Mouse (Mus musculus) CD8-positive naive resting alpha-beta T cell, adult 2 months (primary cell): Measurements from ENCODE around the gene Rgn.

ENCODE experiments used
- DNase-seq, 2 experiments: peaks; one replicate each; pipeline ENCODE4 v3.0.0; 2022; ENCODE audit warnings: low read depth in 2 of 2, low spot score in 2 of 2

Rgn gene

GRCm38 (mm10) chrX:20549532-20549931 lies at the start of gene Rgn:
Gene Rgn (plus strand): TSS chrX:20549787.
- no peak for DNase-seq

DNA sequence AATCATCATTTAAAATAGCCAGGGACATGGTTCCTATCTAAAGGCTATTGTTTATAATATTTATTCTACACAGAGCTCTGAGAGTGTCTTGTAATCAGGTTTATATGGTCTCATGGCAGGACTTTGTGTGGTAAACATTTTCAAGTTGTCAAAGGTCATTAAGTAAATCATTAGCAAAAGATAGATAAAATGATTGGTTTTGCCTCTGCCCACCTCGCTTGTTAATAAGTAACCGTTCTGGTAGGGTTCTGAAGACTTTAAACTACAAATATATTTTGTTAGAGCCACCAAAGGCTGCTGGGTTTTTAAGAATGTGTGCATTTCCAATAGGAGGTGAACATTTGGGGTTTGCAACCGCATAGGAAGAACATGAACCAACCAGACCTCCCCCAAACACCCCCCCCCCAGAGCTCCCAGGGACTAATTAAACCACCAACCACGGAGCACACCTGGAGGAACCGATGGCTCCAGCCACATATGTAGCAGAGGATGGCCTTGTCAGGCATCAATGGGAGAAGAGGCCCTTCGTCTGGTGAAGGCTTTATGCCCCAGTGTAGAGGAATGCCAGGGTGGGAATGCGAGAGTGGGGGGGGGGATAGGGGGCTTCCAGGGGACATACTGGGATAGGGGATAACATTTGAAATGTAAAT lies 29.2 kb upstream of the Rgn start:
- no peak for DNase-seq

DNA sequence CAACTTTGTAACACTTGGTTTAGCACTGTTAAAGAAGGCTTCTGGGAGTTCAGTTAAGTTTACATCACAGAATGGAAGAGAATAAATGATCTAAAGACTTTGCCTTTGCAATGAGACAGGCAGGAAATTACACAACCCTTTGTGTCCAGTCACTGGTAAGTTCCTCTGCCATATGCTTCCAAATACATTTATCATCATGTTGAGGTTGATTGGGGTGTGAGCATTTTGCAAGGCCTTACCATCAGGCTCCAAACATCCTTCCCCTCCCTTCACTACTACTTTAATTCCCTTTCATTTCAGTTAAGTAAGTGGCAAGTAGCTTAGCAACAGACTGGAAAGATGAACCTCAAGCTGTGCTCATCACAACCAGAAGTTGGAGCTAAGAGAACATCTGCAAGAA lies 28.0 kb upstream of the Rgn start:
- DNase-seq = no peak

- no peak for DNase-seq
These were observed 17.0 kb upstream of the Rgn start for GRCm38 (mm10) chrX:20532621-20533020.

- DNase-seq = no peak
These were observed 5.7 kb upstream of the Rgn start for GRCm38 (mm10) chrX:20543867-20544266.

- DNase-seq = no peak
These were observed 2.0 kb upstream of the Rgn start for GRCm38 (mm10) chrX:20547609-20548008.

DNA sequence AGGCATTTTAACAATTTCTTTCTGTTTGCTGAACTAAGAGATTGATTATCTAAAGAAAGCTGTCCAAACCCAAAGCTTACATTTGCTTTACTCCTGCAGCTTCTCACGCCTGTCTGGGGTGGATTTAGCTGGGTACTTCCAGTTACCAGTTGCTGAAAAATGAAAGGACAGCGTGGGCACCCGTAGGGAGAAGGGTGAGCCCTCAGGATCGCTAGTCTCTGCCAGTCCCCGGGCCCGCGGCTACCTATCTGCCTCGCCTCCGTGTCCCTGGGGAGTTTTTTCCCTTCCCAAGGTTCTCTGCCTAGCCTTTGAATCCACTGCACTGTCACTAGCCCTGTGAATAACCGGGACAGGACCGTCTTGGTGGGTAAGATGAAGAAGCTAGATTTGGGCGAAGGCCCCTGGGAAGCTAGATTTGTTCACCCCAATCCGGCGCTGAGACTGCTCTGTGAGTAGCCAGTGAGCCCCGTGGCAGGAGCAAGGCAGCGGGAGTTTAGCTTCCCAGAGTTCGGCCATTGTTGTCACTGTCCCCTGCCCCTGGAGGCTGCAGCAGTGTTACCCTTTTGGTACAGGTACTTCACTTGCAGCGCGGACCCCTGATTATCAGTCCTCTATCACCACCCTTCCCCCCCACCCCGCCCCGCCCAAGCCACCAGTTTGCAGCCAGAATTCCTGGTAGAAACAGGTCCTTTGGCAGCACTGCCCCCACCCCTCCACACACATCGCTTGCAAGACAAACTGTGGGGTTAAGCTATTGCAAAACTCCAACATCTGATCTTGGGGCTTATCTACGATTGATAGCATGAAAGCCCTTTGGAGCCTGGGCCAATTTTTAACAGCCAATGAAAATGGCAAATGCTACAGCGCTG lies 1.3 kb upstream of the Rgn start:
- no peak for DNase-seq

- DNase-seq = no peak
These were observed 627 bp upstream of the Rgn start for GRCm38 (mm10) chrX:20548880-20549440.

GRCm38 (mm10) chrX:20552199-20552598 lies 2.6 kb downstream of the Rgn start:
- no peak for DNase-seq

DNA sequence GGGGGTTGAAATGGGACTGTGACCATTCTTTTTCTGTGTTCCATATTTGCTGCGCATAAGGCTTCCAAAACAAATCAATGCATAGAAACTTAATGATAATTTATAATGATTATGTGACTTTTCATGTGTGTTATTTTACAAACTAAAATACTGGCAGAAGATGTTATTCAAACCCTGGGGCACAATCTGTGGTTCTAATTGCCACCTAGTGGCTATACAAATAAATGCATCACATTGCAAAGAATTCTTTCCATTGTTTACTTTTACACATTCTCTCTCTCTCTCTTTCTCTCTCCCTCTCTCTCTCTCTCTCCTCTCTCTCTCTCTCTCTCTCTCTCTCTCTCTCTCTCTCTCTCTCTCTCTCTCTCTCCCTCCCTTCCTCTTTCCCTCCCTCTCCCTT lies 12.3 kb downstream of the Rgn start:
- DNase-seq = no peak

- no peak for DNase-seq
These were observed 14.4 kb downstream of the Rgn start for GRCm38 (mm10) chrX:20563941-20564340.

- no peak for DNase-seq
These were observed 21.4 kb downstream of the Rgn start for GRCm38 (mm10) chrX:20571024-20571423.

GRCm38 (mm10) chrX:20572683-20573082 lies 23.1 kb downstream of the Rgn start:
- DNase-seq = no peak

- DNase-seq = no peak
These were observed 24.3 kb downstream of the Rgn start for GRCm38 (mm10) chrX:20573927-20574326.

DNA sequence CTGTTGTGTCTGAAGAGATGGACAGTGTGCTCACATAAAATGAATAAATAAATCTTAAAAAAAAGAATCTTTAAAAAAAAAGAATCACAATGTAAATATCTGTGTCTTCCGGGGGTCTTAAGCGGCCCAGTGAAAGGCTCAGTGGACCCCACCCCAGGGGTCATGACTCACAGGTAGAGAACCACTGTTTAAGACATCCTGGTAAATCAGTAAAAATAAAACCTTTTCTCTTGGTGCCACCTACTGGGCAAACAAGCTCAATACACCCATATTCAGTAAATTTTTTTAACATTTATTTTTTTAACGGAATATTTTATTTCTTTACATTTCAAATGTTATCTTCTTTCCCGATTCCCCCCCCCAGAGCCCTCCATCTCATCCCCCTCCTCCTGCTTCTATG lies 38.4 kb downstream of the Rgn start:
- DNase-seq = peak in 1 of 2 experiments; percentile 2

GRCm38 (mm10) chrX:20608500-20608899 lies 58.9 kb downstream of the Rgn start:
- no peak for DNase-seq
